Mouse (Mus musculus): Measurements from ENCODE around the gene Klra6. TPM values are rescaled to one million over a fixed set of nuclear protein-coding genes. Genes with fewer than 3 reads are reported as not detected.
"Not testable (repeated sequence)": the region's sequence is repeated elsewhere in the genome, so short reads cannot be mapped to it uniquely, and the experiment has no call there.

The Klra6 gene
- not detected in 2 replicates for total RNA-seq (2017)

GRCm38 (mm10) chr6:130026854-130027253, at the start of gene Klra6:
Gene Klra6 (minus strand): TSS chr6:130026954.
- ATAC-seq (replicated peaks in 1 of 2; ENCODE audit: insufficient read depth in 1 of 2, low FRiP score in 2 of 2, low TSS enrichment in 1 of 2, low read depth in 1 of 2, poor library complexity in 2 of 2, severe bottlenecking in 2 of 2) = no peak

DNA sequence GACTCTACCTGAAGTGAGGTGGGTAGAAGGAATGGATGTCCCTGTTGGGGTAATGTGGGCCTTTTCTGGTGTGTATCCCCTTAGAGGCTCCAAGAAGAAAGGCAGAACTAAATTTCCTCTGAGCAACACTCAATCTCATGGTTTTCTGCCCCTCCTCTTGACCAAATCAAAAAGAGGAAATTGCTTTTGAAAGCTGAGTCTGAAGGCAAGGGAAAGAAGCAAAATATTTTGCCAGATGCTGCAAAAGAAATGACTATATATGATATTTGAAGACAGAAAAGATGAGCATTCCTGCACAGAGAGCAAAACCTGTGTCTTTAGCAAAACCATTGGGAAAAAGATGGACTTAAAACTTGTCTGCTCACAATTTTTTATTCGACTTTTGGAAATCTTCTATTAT, 40.4 kb upstream of the Klra6 start, which contains the start of gene Klra4:
TSS of gene Klra4 (minus strand) at position 101 of the 400 bp plus-strand sequence.
- not testable (repeated sequence) for ATAC-seq (replicated peaks in 1 of 2; ENCODE audit: insufficient read depth in 1 of 2, low FRiP score in 2 of 2, low TSS enrichment in 1 of 2, low read depth in 1 of 2, poor library complexity in 2 of 2, severe bottlenecking in 2 of 2)

DNA sequence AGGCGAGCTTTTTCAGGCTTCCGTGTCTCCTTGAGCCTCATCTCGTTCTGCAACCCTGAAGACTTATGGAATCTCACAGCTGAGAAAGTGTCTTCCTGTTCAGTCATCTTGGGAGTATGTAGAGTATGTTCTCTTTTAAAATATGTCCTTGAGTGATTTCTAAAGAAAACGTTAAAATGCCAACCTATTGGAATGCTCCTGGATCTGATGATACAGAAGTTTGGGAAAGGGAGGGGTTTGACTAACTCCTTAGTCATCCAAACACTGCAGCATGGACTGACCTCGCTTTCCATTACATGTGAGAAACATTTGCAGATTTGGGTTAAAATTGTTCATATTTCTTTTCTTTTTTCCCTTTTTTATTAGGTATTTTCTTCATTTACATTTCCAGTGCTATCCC, 38.4 kb upstream of the Klra6 start:
- no peak for ATAC-seq (replicated peaks in 1 of 2; ENCODE audit: insufficient read depth in 1 of 2, low FRiP score in 2 of 2, low TSS enrichment in 1 of 2, low read depth in 1 of 2, poor library complexity in 2 of 2, severe bottlenecking in 2 of 2)

DNA sequence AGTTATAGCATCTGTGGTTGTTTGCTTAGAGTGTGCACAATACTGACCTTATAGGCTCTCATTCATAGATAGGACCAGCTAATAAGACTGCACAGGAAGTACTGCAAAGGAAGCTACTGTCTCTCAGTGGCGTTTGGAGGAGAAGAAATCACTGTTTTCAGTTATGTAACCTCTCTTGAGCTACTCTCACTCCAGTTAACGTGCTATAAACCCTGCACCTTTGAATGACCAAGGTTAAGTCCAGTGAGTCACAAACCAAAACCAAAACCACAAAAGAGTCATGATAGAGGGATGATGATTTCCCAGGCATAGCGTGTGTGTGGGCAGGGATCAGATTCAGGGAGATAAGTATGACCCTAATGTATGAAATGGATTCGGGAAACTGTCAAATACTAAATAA, 8.4 kb upstream of the Klra6 start:
- ATAC-seq (replicated peaks in 1 of 2; ENCODE audit: insufficient read depth in 1 of 2, low FRiP score in 2 of 2, low TSS enrichment in 1 of 2, low read depth in 1 of 2, poor library complexity in 2 of 2, severe bottlenecking in 2 of 2) = not testable (repeated sequence)

DNA sequence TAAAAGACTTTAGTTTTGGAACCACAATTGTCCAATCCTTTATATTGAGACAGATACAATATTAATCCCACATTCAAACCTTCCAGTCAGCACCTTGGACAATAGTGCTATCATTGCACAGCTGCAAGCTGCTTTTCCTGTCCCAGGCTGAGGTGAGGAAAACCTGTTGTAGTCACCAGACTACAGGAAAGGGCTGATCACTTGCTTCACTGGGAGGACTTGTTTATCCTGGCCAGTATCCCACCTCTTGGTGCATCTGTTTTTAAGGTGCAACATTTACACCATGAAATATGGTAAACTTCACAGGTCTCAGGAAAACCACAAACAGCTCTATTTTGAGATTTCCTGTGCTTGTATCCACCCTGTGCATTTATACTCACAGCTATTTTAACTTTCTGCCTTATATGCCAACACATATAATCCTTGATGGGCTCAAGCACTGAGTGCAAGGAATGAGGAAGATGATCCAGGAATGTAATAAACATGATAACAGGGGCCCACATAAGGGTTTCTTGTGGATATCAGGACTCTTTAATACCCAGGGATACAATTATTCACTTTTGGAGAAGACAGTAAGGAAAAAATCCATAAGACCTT, 4.8 kb upstream of the Klra6 start:
- peak; percentile 42 to 69; a peak in 3 of 4 replicates for ATAC-seq (replicated peaks in 1 of 2; ENCODE audit: insufficient read depth in 1 of 2, low FRiP score in 2 of 2, low TSS enrichment in 1 of 2, low read depth in 1 of 2, poor library complexity in 2 of 2, severe bottlenecking in 2 of 2)

Other genes with a start within 250 kb of the Klra6 start
- not detected in 2 replicates for gene Gm156, start 242.7 kb downstream of the Klra6 start, total RNA-seq (2017)
- gene Gm17631, start 164.3 kb downstream of the Klra6 start, total RNA-seq (2017) = not detected in 2 replicates
- gene Klra17, start 150.3 kb downstream of the Klra6 start, total RNA-seq (2017) = 5.0 TPM in 1 of 2 replicates, not detected in the other
- 2.1 TPM in 1 of 2 replicates, not detected in the other for gene Klra5, start 109.3 kb downstream of the Klra6 start, total RNA-seq (2017)
- gene Klra4, start 40.3 kb upstream of the Klra6 start, total RNA-seq (2017) = not detected in 2 replicates
- gene Klra8, start 102.9 kb upstream of the Klra6 start, total RNA-seq (2017) = 0.94 TPM in 1 of 2 replicates, not detected in the other
- gene Klra9, start 166.2 kb upstream of the Klra6 start, total RNA-seq (2017) = 1.4 TPM in 1 of 2 replicates, not detected in the other
- gene Klra7, start 206.4 kb upstream of the Klra6 start, total RNA-seq (2017) = 0.74 TPM in 1 of 2 replicates, not detected in the other

All from hematopoietic stem cell, adult 5-6 weeks (primary cell).